Mouse (Mus musculus): ENCODE results near the gene Tifa. TPM values are rescaled to one million over a fixed set of nuclear protein-coding genes. Genes with fewer than 3 reads are reported as not detected.

Gene Tifa
- polyA plus RNA-seq (2015; fragmentation: Nextera tagmentation; extraction: Ambion mirVana) = 7.3 and 7.4 TPM in 2 replicates

DNA sequence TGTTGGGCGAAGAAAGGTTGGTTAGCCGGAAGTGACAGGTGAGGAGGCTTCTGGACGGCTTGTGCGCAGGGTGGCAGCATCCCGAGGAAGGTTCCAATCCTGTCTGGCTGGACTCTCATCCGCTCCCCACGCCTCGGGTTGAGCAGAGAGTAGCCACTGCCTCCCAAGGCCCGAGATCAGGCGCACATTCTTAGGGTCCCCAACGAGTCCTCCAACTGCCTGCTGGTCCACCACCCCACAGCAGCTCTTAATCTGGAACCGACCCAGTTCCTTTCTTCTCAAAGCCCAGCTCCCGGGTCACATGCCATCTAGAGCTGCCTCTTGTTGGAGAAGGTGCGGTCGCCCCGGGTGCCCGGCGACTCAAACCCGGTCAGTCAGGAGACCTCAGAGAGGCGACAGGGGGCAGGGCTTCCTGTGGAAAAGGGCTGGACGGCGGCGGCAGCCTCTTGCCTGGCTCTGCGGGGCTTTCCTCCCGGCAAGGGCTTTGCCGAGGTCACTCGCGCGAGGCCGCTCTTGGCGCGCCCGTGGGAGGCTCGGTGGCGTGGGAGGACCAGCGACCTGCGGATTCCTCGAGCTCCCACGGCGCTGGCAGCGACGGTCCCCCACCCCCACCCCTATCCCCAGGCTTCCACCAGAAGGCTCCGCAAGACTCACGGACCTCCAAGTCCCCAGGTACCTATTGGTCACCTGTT is at the start of gene Tifa:
Tifa (plus strand) TSS at position 306 of the 692 bp plus-strand sequence.
- Histone ChIP-seq H3K27ac (ENCODE audit: low read length) (peak within 1 kb of the TSS; percentile 53), H3K4me3 (replicated peaks; ENCODE audit: low read length) (peak within 1 kb of the TSS; percentile 62), H3K4me2 (ENCODE audit: low read depth, low read length) (peak within 1 kb of the TSS; percentile 100), H3K36me3 (ENCODE audit: control insufficient read depth, insufficient read depth, low read length) (no peaks in the 10 kb centered on the region), H3K4me1 (ENCODE audit: control insufficient read depth, insufficient read depth, low read length) (peaks cover 9% of the 10 kb centered on the region), H3K27me3 (ENCODE audit: control insufficient read depth, insufficient read depth, low read length) (peaks cover 5% of the 10 kb centered on the region; the same call in 1 of the 2 replicates), H3K9me3 (replicated peaks; ENCODE audit: control insufficient read depth, low read length) (no peaks in the 10 kb centered on the region), H3K9ac (ENCODE audit: low read length) (peak within 1 kb of the TSS; percentile 73)
- ATAC-seq (ENCODE audit: insufficient read depth, low FRiP score) = peak; percentile 73
- WGBS = 1% methylated on average over 42 of the region's 44 CpGs

DNA sequence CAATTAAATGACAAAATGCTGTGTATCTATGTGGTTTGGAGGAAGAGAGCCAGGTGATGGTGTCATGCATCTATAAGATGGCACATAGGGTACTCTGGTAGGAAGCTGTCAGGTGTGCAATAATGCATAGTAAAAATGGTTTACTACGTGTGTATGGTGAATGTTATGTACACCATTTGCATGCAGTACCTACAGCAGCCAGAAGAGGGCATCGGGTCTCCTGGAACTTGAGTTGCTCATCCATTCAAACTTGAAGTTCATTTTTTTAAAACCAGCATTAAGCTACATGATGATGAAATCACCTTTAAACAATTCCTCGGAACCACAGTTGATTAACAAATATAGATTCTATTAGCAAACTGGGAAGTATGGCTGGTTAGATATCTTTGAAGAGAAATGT is 48.1 kb upstream of the Tifa start:
- Histone ChIP-seq H3K27me3 (ENCODE audit: control insufficient read depth, insufficient read depth, low read length) (no peaks in the 10 kb centered on the region), H3K36me3 (ENCODE audit: control insufficient read depth, insufficient read depth, low read length) (no peaks in the 10 kb centered on the region), H3K9me3 (replicated peaks; ENCODE audit: control insufficient read depth, low read length) (no peaks in the 10 kb centered on the region), H3K4me3 (replicated peaks; ENCODE audit: low read length) (no peak overlapping the region), H3K27ac (ENCODE audit: low read length) (no peak overlapping the region), H3K4me1 (ENCODE audit: control insufficient read depth, insufficient read depth, low read length) (no peaks in the 10 kb centered on the region), H3K4me2 (ENCODE audit: low read depth, low read length) (no peak overlapping the region), H3K9ac (ENCODE audit: low read length) (no peak overlapping the region)
- WGBS = 92% methylated on average over 3 of the region's 3 CpGs
- no peak for ATAC-seq (ENCODE audit: insufficient read depth, low FRiP score)

DNA sequence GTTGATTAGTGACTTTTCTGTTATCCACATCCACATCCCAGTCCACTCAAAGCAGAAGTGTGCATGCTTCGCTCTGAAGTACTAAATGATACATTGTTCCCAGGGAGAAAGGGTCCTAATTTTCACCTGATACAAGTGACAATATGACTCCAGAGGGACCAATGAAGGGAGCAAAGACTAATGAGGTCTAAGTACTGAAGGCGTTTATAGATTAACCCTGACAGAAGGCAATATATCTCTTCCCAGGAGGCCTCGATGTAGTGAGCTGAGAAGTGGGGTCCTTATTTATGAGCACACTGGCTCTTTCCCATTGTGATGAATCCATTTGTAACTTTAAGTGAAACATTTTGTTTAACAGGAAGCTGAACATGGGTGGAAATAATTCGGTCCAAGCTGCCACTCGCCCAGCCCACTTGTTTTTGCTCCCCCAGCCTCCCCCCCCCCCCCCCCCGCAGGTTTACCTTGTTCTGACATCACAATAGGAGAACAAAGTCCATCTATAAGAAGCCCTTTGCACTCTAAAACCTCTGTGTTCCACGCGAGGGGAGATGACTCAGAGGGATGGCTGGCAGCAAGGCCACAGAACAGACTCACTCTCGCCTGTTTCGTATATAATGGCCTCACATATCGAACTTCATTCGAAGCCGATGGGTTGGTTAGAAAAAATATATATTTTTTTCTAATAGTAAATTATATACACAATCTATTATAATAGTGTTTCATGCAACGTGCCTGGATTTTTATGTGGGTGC is 45.8 kb upstream of the Tifa start:
- H3K4me2 ChIP-seq (ENCODE audit: low read depth, low read length) = no peak overlapping the region
- H3K27me3 ChIP-seq (ENCODE audit: control insufficient read depth, insufficient read depth, low read length) = peaks cover 4% of the 10 kb centered on the region; the same call in 1 of the 2 replicates
- no peak overlapping the region for H3K27ac ChIP-seq (ENCODE audit: low read length)
- H3K4me1 ChIP-seq (ENCODE audit: control insufficient read depth, insufficient read depth, low read length) = no peaks in the 10 kb centered on the region
- no peak overlapping the region for H3K9ac ChIP-seq (ENCODE audit: low read length)
- no peak overlapping the region for H3K4me3 ChIP-seq (replicated peaks; ENCODE audit: low read length)
- H3K36me3 ChIP-seq (ENCODE audit: control insufficient read depth, insufficient read depth, low read length) = no peaks in the 10 kb centered on the region
- no peak for ATAC-seq (ENCODE audit: insufficient read depth, low FRiP score)
- 77% methylated on average over 13 of the region's 14 CpGs for WGBS
- H3K9me3 ChIP-seq (replicated peaks; ENCODE audit: control insufficient read depth, low read length) = no peaks in the 10 kb centered on the region

DNA sequence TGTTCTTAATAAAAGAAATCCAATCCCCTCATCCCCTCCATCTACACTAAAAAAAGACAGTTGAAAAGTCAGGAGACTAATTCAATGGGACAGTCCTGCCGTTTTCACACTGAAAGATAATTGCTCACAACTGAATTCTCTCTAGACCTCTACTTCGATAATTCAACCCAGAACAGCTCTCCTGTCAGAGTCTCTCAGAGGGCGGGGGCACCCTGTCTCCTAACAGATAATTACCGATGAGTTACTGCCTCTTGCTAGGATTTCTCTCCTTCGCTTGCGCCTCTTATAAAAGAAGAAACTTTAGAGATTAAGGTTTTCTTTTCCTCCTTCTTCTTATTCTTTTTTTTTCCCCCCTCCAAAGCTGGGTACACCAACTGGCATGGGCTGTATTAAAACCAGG is 44.1 kb upstream of the Tifa start:
- no peak for ATAC-seq (ENCODE audit: insufficient read depth, low FRiP score)
- Histone ChIP-seq H3K36me3 (ENCODE audit: control insufficient read depth, insufficient read depth, low read length) (no peaks in the 10 kb centered on the region), H3K9me3 (replicated peaks; ENCODE audit: control insufficient read depth, low read length) (no peaks in the 10 kb centered on the region), H3K4me2 (ENCODE audit: low read depth, low read length) (no peak overlapping the region), H3K27me3 (ENCODE audit: control insufficient read depth, insufficient read depth, low read length) (peaks cover 12% of the 10 kb centered on the region), H3K27ac (ENCODE audit: low read length) (no peak overlapping the region), H3K4me3 (replicated peaks; ENCODE audit: low read length) (no peak overlapping the region), H3K4me1 (ENCODE audit: control insufficient read depth, insufficient read depth, low read length) (peaks cover 3% of the 10 kb centered on the region; the same call in 1 of the 2 replicates), H3K9ac (ENCODE audit: low read length) (no peak overlapping the region)
- WGBS = 36% methylated on average over 6 of the region's 6 CpGs

DNA sequence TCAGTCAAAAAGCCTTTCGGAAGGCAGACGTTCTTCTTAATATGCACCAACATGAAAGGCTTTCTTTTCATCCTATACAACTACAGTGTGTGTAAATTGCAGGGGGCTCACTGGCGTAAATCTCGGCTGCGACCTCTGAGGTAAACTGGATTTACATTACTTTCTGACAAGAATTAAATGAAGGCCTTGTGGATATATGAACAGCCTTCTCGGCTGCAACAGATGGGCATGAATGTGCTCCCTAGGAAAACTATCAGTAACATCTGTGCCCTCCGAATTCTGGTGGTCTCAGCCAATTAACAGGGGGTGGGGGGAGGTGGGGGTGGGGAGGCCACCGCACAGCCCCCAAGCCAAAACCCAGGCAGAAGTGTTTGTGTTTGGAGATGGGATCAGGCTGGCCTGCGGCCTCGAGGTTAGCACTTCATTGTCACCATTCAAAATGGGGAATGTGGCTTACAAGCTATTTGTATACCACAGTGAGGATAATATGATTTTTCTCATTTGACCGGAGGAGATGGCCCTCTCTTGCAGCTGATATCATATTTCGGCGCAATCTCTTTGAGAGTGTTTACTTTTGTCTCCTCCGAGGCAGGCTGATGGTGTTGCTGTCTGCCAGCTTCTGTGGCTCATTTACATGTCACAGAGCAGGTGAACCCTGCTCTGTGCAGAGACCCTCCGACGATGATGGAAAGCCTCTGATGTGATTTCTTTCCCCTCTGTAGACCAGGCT is 43.5 kb upstream of the Tifa start:
- Histone ChIP-seq H3K36me3 (ENCODE audit: control insufficient read depth, insufficient read depth, low read length) (no peaks in the 10 kb centered on the region), H3K27ac (ENCODE audit: low read length) (no peak overlapping the region), H3K4me3 (replicated peaks; ENCODE audit: low read length) (no peak overlapping the region), H3K4me1 (ENCODE audit: control insufficient read depth, insufficient read depth, low read length) (peaks cover 3% of the 10 kb centered on the region; the same call in 1 of the 2 replicates), H3K27me3 (ENCODE audit: control insufficient read depth, insufficient read depth, low read length) (peaks cover 17% of the 10 kb centered on the region), H3K4me2 (ENCODE audit: low read depth, low read length) (no peak overlapping the region), H3K9ac (ENCODE audit: low read length) (no peak overlapping the region), H3K9me3 (replicated peaks; ENCODE audit: control insufficient read depth, low read length) (no peaks in the 10 kb centered on the region)
- ATAC-seq (ENCODE audit: insufficient read depth, low FRiP score) = no peak
- WGBS = 26% methylated on average over 16 of the region's 16 CpGs

DNA sequence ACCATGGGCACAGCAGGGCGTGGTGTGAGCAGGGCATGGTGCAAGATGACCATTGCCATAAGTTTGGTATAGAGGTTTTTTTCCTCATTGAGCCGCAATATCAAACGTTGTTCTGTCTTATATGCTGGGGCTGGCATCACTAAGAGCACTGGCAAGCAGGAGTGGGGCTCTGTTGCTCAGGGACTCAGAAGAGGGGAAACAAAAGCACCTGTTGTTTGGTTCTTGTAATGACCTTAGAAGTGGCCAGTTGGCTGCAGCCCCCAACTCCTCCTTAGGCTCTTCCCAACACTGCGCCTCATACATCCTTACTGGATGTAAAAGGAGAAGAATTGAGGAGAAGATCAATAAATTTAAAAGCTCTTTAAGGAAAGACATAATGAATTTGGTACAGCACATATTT is 41.0 kb upstream of the Tifa start:
- ATAC-seq (ENCODE audit: insufficient read depth, low FRiP score) = no peak
- no peaks in the 10 kb centered on the region for H3K36me3 ChIP-seq (ENCODE audit: control insufficient read depth, insufficient read depth, low read length)
- no peak overlapping the region for H3K4me3 ChIP-seq (replicated peaks; ENCODE audit: low read length)
- no peak overlapping the region for H3K9ac ChIP-seq (ENCODE audit: low read length)
- peaks cover 3% of the 10 kb centered on the region; the same call in 1 of the 2 replicates for H3K4me1 ChIP-seq (ENCODE audit: control insufficient read depth, insufficient read depth, low read length)
- H3K4me2 ChIP-seq (ENCODE audit: low read depth, low read length) = no peak overlapping the region
- H3K27ac ChIP-seq (ENCODE audit: low read length) = no peak overlapping the region
- H3K27me3 ChIP-seq (ENCODE audit: control insufficient read depth, insufficient read depth, low read length) = peaks cover 17% of the 10 kb centered on the region
- WGBS = 64% methylated on average over 4 of the region's 4 CpGs
- no peaks in the 10 kb centered on the region for H3K9me3 ChIP-seq (replicated peaks; ENCODE audit: control insufficient read depth, low read length)

DNA sequence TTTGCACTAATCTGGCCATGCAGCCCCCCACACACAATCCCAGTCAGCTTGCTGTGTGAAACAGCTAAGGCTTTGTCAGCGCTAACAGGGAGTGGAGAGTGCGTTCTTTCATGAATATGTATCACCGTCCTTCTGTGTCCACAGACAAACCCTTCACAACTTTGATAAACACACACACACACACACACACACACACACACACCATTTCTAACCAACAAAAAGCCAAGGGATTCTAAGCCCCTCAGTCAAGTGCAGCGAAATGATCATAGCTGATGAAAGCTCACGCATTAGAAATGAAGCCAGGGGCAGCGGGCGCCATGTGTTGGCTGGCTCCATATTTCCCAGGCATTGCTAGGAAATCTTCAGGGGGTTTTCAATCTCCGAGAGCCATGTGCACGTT is 40.3 kb upstream of the Tifa start:
- peaks cover 3% of the 10 kb centered on the region; the same call in 1 of the 2 replicates for H3K4me1 ChIP-seq (ENCODE audit: control insufficient read depth, insufficient read depth, low read length)
- no peak overlapping the region for H3K27ac ChIP-seq (ENCODE audit: low read length)
- 34% methylated on average over 9 of the region's 9 CpGs for WGBS
- H3K4me3 ChIP-seq (replicated peaks; ENCODE audit: low read length) = no peak overlapping the region
- ATAC-seq (ENCODE audit: insufficient read depth, low FRiP score) = no peak
- no peaks in the 10 kb centered on the region for H3K9me3 ChIP-seq (replicated peaks; ENCODE audit: control insufficient read depth, low read length)
- peaks cover 17% of the 10 kb centered on the region for H3K27me3 ChIP-seq (ENCODE audit: control insufficient read depth, insufficient read depth, low read length)
- no peak overlapping the region for H3K9ac ChIP-seq (ENCODE audit: low read length)
- no peak overlapping the region for H3K4me2 ChIP-seq (ENCODE audit: low read depth, low read length)
- no peaks in the 10 kb centered on the region for H3K36me3 ChIP-seq (ENCODE audit: control insufficient read depth, insufficient read depth, low read length)

DNA sequence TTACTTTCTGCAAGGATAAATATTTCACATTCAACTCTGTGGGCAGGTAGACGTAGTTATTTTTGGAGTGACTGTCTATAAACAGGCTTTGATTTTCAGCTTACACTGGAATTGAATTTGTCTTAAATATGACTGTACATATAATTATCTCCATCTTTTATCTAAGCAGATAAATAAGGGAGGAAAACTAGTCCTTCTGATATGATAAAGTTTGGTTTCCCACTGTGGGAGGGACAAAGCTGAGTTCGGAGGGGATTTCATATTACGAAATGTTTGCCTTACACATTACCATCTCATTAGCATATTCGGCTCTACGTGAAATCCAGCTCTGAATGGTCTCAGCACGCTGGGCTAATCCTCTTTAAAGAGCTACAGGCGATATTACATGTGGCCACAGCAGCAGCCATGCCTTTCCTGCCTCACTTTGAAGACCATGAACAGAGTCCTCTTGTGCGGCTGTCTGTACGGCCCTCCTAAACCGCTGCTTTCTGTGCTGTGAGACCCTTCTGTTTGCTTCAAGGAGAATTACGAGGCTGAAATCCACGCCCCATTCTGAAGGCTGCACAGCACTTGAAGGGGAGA is 39.5 kb upstream of the Tifa start:
- H3K9ac ChIP-seq (ENCODE audit: low read length) = no peak overlapping the region
- ATAC-seq (ENCODE audit: insufficient read depth, low FRiP score) = no peak
- peaks cover 3% of the 10 kb centered on the region; the same call in 1 of the 2 replicates for H3K4me1 ChIP-seq (ENCODE audit: control insufficient read depth, insufficient read depth, low read length)
- WGBS = 21% methylated on average over 12 of the region's 12 CpGs
- H3K9me3 ChIP-seq (replicated peaks; ENCODE audit: control insufficient read depth, low read length) = no peaks in the 10 kb centered on the region
- H3K4me3 ChIP-seq (replicated peaks; ENCODE audit: low read length) = no peak overlapping the region
- no peak overlapping the region for H3K27ac ChIP-seq (ENCODE audit: low read length)
- peak overlapping the region; percentile 41; the same call in 1 of the 2 replicates for H3K4me2 ChIP-seq (ENCODE audit: low read depth, low read length)
- no peaks in the 10 kb centered on the region for H3K36me3 ChIP-seq (ENCODE audit: control insufficient read depth, insufficient read depth, low read length)
- peaks cover 17% of the 10 kb centered on the region for H3K27me3 ChIP-seq (ENCODE audit: control insufficient read depth, insufficient read depth, low read length)

Measured in stomach, embryonic 16.5 days (tissue).